Mouse (Mus musculus): ENCODE results near the gene Dock11.

The Dock11 gene

GRCm38 (mm10) chrX:35888087-35888895 lies at the start of gene Dock11:
Gene Dock11 (plus strand): TSS chrX:35888832.
- peak; percentile 44 for DNase-seq

- no peak for DNase-seq
These were observed 8.9 kb upstream of the Dock11 start for GRCm38 (mm10) chrX:35879703-35880102.

GRCm38 (mm10) chrX:35888945-35889799 lies 540 bp downstream of the Dock11 start:
- peak; percentile 16 for DNase-seq

- peak; percentile 5 for DNase-seq
These were observed 1.1 kb downstream of the Dock11 start for GRCm38 (mm10) chrX:35889800-35890106.

GRCm38 (mm10) chrX:35891534-35892125 lies 3.0 kb downstream of the Dock11 start:
- no peak for DNase-seq

DNA sequence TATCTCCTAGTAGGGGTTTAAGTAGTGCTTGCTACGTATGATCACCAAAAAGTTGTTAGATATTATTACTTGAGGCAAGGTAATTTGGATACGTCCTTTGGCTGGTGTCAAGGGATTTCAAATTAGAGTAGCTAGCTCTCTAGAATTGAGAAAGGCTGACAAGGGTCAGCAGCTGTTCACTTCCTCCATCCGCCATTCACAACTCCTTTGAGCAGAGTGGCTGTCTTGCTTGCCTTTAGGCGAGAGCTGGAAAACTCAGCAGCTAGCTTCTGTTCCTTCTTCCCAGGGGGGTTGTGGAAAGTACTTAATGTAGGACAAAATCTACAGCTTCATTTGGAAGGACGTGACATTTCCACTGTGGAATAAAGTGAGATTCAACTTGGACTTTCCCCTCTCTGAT lies 3.7 kb downstream of the Dock11 start:
- no peak for DNase-seq

DNA sequence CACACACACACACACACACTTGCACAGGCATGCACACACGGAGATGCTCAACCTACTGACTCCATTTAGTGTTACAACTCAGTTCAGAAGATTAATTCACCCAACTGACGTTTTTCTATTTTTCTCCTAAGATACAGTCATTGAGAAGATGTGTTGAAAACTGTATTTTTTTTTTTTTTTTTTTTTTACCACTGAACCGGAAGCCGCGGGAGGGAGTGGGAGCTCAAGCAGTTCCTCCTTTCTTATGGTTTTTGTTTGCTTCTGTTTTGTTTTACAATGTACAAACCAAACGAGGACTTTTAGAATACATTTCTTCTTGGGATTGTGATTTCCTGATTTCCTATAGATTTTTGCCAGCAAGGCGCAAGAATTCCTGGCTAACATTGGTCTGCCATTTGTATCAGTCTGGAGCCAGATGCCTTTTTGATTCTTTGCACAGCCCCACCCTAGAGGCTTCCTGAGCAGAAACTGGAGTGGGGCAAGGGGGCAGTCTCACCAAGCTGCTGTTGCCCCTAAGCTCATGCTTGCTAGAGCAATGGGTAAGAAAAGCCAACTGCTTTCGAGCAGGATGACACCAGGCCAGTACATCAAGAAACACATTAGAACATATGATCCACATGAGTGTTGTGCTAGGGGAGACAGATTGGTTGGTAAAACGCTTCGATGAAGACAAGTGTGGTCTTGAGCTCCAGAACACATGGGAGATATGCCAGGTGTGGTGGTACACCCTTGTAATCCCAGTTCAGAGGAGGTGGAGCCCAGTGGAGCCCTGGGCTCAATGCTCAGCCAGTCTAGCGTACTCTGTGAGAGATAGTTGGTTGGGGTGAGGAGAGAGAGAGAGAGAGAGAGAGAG lies 9.2 kb downstream of the Dock11 start:
- no peak for DNase-seq

- DNase-seq, result no peak
These were observed 9.8 kb downstream of the Dock11 start for GRCm38 (mm10) chrX:35898501-35898766.

- no peak for DNase-seq
These were observed 15.7 kb downstream of the Dock11 start for GRCm38 (mm10) chrX:35904352-35904751.

DNA sequence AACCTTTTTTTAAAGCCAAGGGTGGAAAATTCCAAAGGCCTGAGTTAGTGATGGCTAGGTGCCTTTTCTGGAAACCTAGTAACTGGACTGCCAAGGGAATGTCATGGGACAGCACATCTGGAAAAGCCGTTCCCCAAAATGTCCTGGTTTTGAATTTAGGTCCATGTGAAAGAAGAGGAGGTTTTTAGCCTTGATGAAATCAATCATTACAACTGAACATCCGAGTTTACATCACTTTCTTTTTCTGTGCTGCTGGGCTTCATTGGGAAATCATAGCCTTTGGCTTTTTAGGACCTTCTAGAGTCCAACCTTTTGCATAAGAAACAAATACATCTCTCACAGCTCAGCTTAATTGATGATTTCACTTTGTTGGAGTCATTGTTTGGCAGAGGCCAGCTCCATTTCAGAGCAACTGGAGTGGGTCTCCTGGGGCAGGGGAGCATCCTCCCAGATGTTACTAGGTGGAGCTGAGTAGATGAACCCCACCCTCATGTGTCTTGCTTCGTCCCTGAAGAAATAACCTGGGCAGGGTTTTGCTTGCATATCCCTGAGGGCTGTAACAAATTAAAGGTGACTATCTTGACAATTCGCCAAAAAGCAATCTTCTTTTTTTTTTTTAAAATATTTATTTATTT lies 18.2 kb downstream of the Dock11 start:
- DNase-seq, result no peak

DNA sequence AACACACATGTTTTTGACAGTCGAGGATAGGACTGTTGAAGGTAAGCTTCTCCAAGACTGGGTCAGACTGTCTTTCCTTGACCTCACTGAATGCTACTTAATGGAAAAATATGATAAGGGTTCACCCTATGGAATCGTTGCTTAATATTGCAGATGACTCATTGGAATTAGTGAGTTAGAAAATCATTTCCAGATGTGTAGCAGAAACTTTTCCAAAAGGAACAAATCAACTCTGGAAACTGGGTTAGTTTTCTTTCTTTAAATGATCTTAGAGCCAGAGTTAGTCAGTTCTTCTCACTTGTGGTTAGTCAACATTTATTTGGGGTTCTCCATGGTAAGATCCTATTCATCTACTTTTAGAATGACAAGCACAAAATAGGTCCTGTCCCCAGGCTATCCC lies 30.9 kb downstream of the Dock11 start:
- no peak for DNase-seq

GRCm38 (mm10) chrX:35920096-35920607 lies 31.5 kb downstream of the Dock11 start:
- no peak for DNase-seq

GRCm38 (mm10) chrX:35921922-35922321 lies 33.3 kb downstream of the Dock11 start:
- DNase-seq, result no peak

- DNase-seq, result no peak
These were observed 36.2 kb downstream of the Dock11 start for GRCm38 (mm10) chrX:35924705-35925264.

- no peak for DNase-seq
These were observed 41.7 kb downstream of the Dock11 start for GRCm38 (mm10) chrX:35930094-35930933.

GRCm38 (mm10) chrX:35930934-35931406 lies 42.3 kb downstream of the Dock11 start:
- no peak for DNase-seq

DNA sequence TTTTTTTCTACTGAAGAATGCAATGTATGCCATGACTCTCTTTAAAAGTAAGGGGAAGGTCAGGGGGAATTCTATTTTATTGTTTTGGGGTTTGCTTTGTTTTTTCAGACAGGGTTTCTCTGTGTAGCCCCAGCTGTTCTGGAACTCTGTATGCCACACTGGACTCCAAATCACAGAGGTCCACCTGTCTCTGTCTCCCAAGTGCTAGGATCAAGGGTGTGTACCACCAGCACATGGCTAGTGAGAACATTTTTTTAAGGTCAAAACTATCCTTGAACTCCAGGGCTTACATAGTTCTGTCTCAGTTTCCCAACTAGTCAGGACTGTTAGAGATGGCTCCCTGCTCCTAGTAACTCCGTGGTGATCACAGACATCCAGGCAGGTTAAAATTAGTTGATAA lies 43.3 kb downstream of the Dock11 start:
- DNase-seq, result no peak

- DNase-seq, result no peak
These were observed 44.3 kb downstream of the Dock11 start for GRCm38 (mm10) chrX:35932952-35933351.

DNA sequence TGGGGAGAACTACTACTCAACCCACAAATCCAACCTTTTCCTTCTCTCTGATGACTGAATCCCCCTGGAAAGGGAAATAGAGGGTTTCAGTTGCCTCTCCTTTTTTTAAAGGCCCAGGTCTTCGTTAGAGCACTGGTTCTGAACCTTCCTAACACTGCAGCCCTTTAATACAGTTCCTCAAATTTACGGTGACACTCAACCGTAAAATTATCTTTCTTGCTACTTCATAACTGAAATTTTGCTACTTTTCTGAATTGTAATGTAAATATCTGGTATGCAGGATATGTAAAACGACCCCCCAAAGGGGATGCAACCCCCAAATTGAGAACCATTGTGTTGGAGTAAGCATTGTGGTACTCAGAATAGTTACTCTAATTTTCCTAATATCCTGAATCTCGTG lies 49.5 kb downstream of the Dock11 start:
- DNase-seq, result no peak

DNA sequence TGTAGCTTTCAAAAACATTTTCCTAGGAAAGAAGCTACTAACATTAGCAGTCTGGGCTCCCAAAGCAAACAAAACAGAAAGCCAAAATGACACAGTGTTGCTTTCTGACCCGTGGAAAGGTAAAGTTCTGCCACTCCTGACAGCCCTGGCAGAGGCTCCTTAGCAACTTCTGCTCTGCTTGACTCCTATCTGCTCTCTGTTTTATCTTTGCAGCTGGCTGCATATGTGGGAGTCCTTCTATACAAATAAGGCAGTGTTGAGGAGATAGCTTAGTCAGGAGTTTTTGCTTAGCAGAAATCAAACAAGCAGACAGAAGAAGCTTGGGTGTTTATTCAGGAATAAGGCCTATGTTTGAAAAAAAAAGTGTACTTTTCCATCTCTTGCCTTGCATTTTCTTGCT lies 57.8 kb downstream of the Dock11 start:
- DNase-seq, result no peak

- no peak for DNase-seq
These were observed 61.5 kb downstream of the Dock11 start for GRCm38 (mm10) chrX:35950135-35950534.
